Mouse (Mus musculus): ENCODE measurements at regions not wholly inside any gene's neighbourhood (a gene's known extent, or its start where the extent isn't known, plus 50 kb on each side); places are given as distances from the start of the nearest gene placed in this dataset.

GRCm38 (mm10) chr7:68824399-68824798 is 75.4 kb upstream of the Arrdc4 start:
- TF ChIP-seq CTCF (IDR thresholded peaks at IDR 0.05) (no peak), POLR2A (IDR thresholded peaks at IDR 0.05; ENCODE audit: insufficient read depth, low read depth, low read length) (no peak), EP300 (IDR thresholded peaks at IDR 0.05; ENCODE audit: insufficient read depth, low read depth, low read length) (no peak)

Measured in heart, adult 2 months (tissue).